Mouse (Mus musculus) spleen, adult 2 months (tissue): ENCODE data around the gene P2ry14. TPM values are rescaled to one million over a fixed set of nuclear protein-coding genes. Genes with fewer than 3 reads are reported as not detected.
A peak's percentile ranks its signal among the peaks of the same experiment; 100 is the strongest.

Experiments
- DNase-seq, 2 experiments: peaks; one replicate each; pipeline versions ENCODE4 v3.0.0 to v3.0.0-alpha.2; 2012 to 2021; ENCODE audit warnings: low spot score in 2 of 2, low read depth in 1 of 2
- H3K27ac ChIP-seq: fragments of 200-500 bp; 2 replicates; pipeline ENCODE4 v1.5.1; 2012; ENCODE audit warnings: low read length, inconsistent platforms; ENCODE audit not compliant: insufficient read depth
- H3K27me3 ChIP-seq: fragments of 200-500 bp; 2 replicates; pipeline ENCODE4 v1.6.1; 2012; ENCODE audit warnings: mild to moderate bottlenecking, moderate library complexity, low read length, inconsistent platforms; ENCODE audit not compliant: control insufficient read depth, insufficient read depth
- H3K36me3 ChIP-seq: fragments of 200-500 bp; 2 replicates; pipeline ENCODE4 v1.6.1; 2012; ENCODE audit warnings: mild to moderate bottlenecking, low read length, inconsistent platforms; ENCODE audit not compliant: control insufficient read depth, insufficient read depth
- H3K4me1 ChIP-seq: fragments of 200-500 bp; 2 replicates; pipeline ENCODE4 v1.6.1; 2011; ENCODE audit warnings: inconsistent platforms; ENCODE audit not compliant: control insufficient read depth, insufficient read depth, insufficient read length
- H3K4me3 ChIP-seq: fragments of 200-500 bp; 2 replicates; pipeline ENCODE4 v1.5.1; 2011; ENCODE audit warnings: mild to moderate bottlenecking, inconsistent platforms; ENCODE audit not compliant: insufficient read depth, insufficient read length; ENCODE audit errors: extremely low read depth
- CTCF ChIP-seq: fragments of 200-500 bp; IDR thresholded peaks from 2 replicates; pipeline ENCODE4 v1.5.1; 2011; ENCODE audit warnings: mild to moderate bottlenecking, inconsistent platforms; ENCODE audit not compliant: insufficient read depth, insufficient read length, insufficient replicate concordance; ENCODE audit errors: extremely low read depth
- POLR2A ChIP-seq: fragments of 200-500 bp; IDR thresholded peaks from 2 replicates; pipeline ENCODE4 v1.6.1; 2011; ENCODE audit warnings: low read depth, low read length, inconsistent platforms
- WGBS: fragments of 180-500 bp; shearing (Covaris S2); methylation state at CpG from one replicate; pipeline ENCODE4 v1.1.7; 2018; 5-methylcytosine and 5-hydroxymethylcytosine counted together
- polyA plus RNA-seq: library from polyadenylated mRNA; depleted of rRNA; stranded (reverse); fragments of >200 nt; gene quantifications from 2 replicates; pipeline ENCODE4 v1.2.3, GENCODE M21; 2012

Gene P2ry14
- polyA plus RNA-seq, 1 experiment, result 9.5 TPM

DNA sequence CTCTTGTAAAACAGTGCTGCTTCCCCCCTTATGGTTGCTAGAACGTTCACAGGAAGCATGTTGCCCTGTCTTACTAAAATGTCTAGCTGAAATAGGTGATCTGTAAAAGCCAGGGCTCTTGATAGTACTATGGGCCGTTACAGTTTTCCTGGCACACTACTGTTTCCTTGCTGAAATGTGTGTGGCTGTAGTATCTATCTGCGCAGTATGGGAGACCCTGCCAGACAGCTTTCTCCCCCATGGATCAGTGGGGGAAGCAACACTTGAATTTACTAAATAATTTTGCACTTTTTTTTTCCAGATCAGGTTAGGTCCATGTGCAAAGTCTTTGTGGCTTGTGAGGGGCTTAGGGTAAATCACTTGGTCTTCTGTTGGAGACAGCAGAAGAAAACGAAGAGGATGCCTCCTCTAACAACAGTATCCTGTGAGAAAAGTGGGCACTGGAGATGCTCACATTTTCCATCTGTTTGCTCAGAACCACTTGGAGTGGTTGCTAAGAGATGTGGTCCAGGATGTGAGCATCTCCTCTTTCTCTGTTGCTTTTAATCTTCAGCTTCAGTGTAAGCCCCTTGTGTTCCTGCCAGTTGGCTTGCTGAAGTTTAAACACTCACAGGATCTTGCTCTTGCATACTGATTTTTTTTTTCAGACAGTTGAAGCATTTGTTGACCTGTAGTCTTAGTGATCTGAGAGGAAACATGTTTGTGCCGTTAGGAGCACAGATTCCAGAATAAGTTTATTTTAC, 17.3 kb downstream of the P2ry14 start:
- no peak for TF ChIP-seq CTCF
- no peak for TF ChIP-seq POLR2A
- Histone ChIP-seq H3K36me3 (no peaks in the 10 kb centered on the region), H3K27ac (no peak overlapping the region), H3K27me3 (no peaks in the 10 kb centered on the region), H3K4me3 (no peak overlapping the region), H3K4me1 (peaks cover 5% of the 10 kb centered on the region; the same call in 1 of the 2 replicates)
- WGBS, result 62% methylated on average over 5 of the region's 5 CpGs
- no peak for DNase-seq

DNA sequence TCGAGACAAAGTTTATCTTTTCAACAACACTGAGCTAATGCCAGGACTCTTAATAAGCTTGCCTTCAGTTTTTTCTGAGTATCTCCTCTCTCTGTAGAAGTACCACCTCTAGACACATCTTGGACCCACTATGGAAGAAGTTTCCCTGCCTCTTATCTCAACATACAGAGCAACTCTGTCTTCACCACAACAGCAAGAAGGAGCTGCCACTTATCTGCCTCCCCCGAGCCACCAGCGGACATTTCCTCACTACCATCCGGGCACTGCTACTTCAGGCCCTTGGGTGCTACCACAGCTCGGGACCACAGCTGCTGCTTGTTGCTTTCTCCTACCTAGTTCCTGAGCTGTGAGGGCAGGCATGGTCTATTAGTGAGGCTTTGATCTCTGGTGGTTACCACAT, 20.2 kb downstream of the P2ry14 start:
- no peak for TF ChIP-seq POLR2A
- no peak for TF ChIP-seq CTCF
- H3K4me3 ChIP-seq, result no peak overlapping the region
- whole genome bisulfite sequencing, result 40% methylated on average over 5 of the region's 5 CpGs

DNA sequence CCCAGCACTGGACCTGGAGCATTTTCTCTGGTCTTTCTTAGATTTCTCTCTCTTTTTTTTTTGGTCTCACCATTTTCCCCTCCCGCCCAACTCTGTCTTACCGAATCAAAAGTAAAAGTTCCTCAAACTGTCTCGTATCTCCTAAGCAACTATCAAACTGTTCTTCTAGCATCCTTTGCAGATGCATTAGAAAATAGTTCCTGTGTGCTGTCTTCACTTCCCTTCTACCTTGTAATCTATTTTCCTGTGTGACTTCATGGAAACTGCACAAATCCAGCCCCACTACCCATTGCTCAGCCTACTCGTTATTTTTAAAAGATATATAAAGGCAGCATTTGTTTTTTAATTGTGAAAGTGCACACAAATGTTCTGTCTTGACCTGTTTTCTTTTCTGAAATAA, 21.5 kb downstream of the P2ry14 start:
- WGBS, result 11% methylated on average over 4 of the region's 4 CpGs
- no peaks in the 10 kb centered on the region for H3K36me3 ChIP-seq
- H3K4me1 ChIP-seq, result peaks cover 8% of the 10 kb centered on the region; the same call in 1 of the 2 replicates
- no peak overlapping the region for H3K27ac ChIP-seq
- TF ChIP-seq CTCF (no peak), POLR2A (no peak)
- no peaks in the 10 kb centered on the region for H3K27me3 ChIP-seq
- no peak overlapping the region for H3K4me3 ChIP-seq
- DNase-seq, result peak in 1 of 2 experiments; percentile 29

More for the DNA sequence above, 20.2 kb downstream of the P2ry14 start:
- Histone ChIP-seq H3K27me3 (no peaks in the 10 kb centered on the region), H3K4me1 (peaks cover 8% of the 10 kb centered on the region; the same call in 1 of the 2 replicates), H3K27ac (no peak overlapping the region), H3K36me3 (no peaks in the 10 kb centered on the region)
- no peak for DNase-seq

- WGBS, result 62% methylated on average over 4 of the region's 4 CpGs
Observed at GRCm38 (mm10) chr3:59131081-59131480, 22.3 kb downstream of the P2ry14 start.

DNA sequence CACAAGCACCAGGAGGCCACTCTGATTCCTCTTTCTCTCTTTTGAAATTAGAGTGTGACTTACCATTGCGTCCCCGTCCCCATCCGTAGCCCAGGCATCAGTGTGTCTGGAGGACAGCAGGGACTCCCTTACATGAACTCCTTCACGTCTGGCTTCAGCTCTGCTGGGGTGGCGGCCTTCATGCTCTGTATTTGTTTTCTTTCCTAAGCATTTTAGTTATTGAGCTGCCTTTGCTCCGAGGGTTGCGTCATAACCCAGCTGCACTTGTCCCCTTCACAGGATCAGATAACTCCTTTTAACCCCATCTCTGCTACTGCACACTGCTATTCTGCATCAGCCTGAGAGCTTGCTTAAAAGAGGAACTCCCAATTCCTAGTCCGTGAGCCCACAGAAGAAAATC, 23.0 kb downstream of the P2ry14 start:
- Histone ChIP-seq H3K36me3 (no peaks in the 10 kb centered on the region), H3K27me3 (no peaks in the 10 kb centered on the region), H3K4me3 (peak overlapping the region; percentile 45), H3K4me1 (peaks cover 8% of the 10 kb centered on the region; the same call in 1 of the 2 replicates), H3K27ac (peak overlapping the region; percentile 19)
- DNase-seq, result no peak
- TF ChIP-seq CTCF, result no peak
- no peak for TF ChIP-seq POLR2A
- 11% methylated on average over 8 of the region's 8 CpGs for WGBS

More at GRCm38 (mm10) chr3:59131081-59131480, 22.3 kb downstream of the P2ry14 start:
- H3K27ac ChIP-seq, result no peak overlapping the region
- no peaks in the 10 kb centered on the region for H3K27me3 ChIP-seq
- TF ChIP-seq POLR2A, result no peak
- TF ChIP-seq CTCF, result no peak
- no peak for DNase-seq
- H3K36me3 ChIP-seq, result no peaks in the 10 kb centered on the region
- peaks cover 8% of the 10 kb centered on the region; the same call in 1 of the 2 replicates for H3K4me1 ChIP-seq
- no peak overlapping the region for H3K4me3 ChIP-seq

DNA sequence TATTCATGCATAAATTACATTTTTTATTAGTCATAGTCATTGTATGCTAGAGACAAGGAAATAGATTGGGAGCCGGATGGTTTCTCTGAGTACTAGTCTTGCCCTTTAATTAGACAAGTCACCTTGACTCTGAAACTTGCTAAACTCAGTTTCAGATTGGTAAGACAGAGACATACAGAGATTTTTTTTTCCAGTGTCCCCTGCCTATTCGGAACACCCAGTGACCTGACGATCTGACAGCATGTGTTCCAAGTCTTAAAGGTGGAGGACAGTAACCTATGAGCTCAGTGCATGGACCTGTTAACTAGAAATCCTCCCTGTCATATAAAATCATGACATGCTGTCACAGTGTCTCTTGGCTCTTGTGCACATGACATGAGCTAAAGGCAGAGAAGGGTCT, 23.9 kb downstream of the P2ry14 start:
- no peak for DNase-seq
- no peaks in the 10 kb centered on the region for H3K27me3 ChIP-seq
- H3K36me3 ChIP-seq, result no peaks in the 10 kb centered on the region
- no peak overlapping the region for H3K27ac ChIP-seq
- H3K4me3 ChIP-seq, result no peak overlapping the region
- peaks cover 8% of the 10 kb centered on the region; the same call in 1 of the 2 replicates for H3K4me1 ChIP-seq
- TF ChIP-seq CTCF (no peak), POLR2A (no peak)
- whole genome bisulfite sequencing, result 44% methylated on average over 3 of the region's 3 CpGs

- no peaks in the 10 kb centered on the region for H3K36me3 ChIP-seq
- TF ChIP-seq POLR2A (no peak), CTCF (no peak)
Observed at GRCm38 (mm10) chr3:59128681-59129080, 24.7 kb downstream of the P2ry14 start.

More at GRCm38 (mm10) chr3:59128681-59129080, 24.7 kb downstream of the P2ry14 start:
- WGBS, result 81% methylated on average over 20 of the region's 20 CpGs
- H3K27ac ChIP-seq, result no peak overlapping the region
- H3K4me1 ChIP-seq, result peaks cover 8% of the 10 kb centered on the region; the same call in 1 of the 2 replicates
- no peaks in the 10 kb centered on the region for H3K27me3 ChIP-seq
- DNase-seq, result no peak
- no peak overlapping the region for H3K4me3 ChIP-seq
